Mouse (Mus musculus) heart, embryonic 10.5 days (tissue): ENCODE measurements around the gene Fgf3. TPM values are rescaled to one million over a fixed set of nuclear protein-coding genes. Genes with fewer than 3 reads are reported as not detected.

Source experiments
- DNase-seq: peaks from one replicate; pipeline ENCODE4 v3.0.0-alpha.2; 2017; ENCODE audit warnings: low spot score
- H3K27ac ChIP-seq: fragments of 300-500 bp; sonication (generic); 2 replicates; pipeline ENCODE4 v1.5.1; 2016; ENCODE audit warnings: mild to moderate bottlenecking
- H3K27me3 ChIP-seq: fragments of 300-500 bp; sonication (generic); 2 replicates; pipeline ENCODE4 v1.6.1; 2016; ENCODE audit warnings: mild to moderate bottlenecking; ENCODE audit not compliant: poor library complexity, insufficient read depth, severe bottlenecking
- H3K36me3 ChIP-seq: fragments of 300-500 bp; sonication (generic); 2 replicates; pipeline ENCODE4 v1.6.1; 2016; ENCODE audit warnings: mild to moderate bottlenecking, moderate library complexity
- H3K4me1 ChIP-seq: fragments of 300-500 bp; sonication (generic); 2 replicates; pipeline ENCODE4 v1.6.1; 2016; ENCODE audit warnings: mild to moderate bottlenecking
- H3K4me3 ChIP-seq: fragments of 300-500 bp; sonication (generic); 2 replicates; pipeline ENCODE4 v1.5.1; 2016; ENCODE audit warnings: mild to moderate bottlenecking, moderate library complexity
- H3K9me3 ChIP-seq: fragments of 300-500 bp; sonication (generic); 2 replicates; pipeline ENCODE4 v1.6.1; 2016; ENCODE audit warnings: mild to moderate bottlenecking, moderate library complexity
- WGBS: fragments of 180-500 bp; shearing (Covaris S2); methylation state at CpG from one replicate; pipeline ENCODE4 v1.1.7; 2016; 5-methylcytosine and 5-hydroxymethylcytosine counted together
- polyA plus RNA-seq: library from polyadenylated mRNA; unstranded; fragments of >200 nt; fragmentation: Nextera tagmentation; extraction: Ambion mirVana; gene quantifications from 2 replicates; pipeline ENCODE4 v1.2.1, GENCODE M21; 2016

Gene Fgf3
- polyA plus RNA-seq, 1 experiment from 2014 or later = 0.88 TPM

DNA sequence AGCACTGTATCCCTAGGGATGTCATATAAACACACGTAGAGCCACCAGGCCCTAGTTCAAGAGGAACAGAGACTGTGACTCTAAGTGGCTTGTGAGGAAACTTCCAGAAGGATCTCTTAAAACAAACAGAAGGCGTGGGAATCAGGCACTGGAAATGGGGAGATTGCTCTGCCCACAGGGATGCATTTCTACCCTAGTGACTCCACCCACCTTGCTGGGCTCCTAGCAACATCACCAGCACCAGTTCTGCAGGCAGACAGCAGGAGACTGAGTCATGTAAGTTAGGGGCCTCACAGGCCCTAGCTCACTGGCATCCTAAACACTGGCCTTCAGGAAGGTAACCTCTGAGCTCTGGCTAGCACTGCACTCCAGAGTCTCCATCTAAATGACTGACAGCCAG lies 54.0 kb downstream of the Fgf3 start:
- H3K9me3 ChIP-seq = no peaks in the 10 kb centered on the region
- WGBS = 67% methylated on average over 2 of the region's 2 CpGs

DNA sequence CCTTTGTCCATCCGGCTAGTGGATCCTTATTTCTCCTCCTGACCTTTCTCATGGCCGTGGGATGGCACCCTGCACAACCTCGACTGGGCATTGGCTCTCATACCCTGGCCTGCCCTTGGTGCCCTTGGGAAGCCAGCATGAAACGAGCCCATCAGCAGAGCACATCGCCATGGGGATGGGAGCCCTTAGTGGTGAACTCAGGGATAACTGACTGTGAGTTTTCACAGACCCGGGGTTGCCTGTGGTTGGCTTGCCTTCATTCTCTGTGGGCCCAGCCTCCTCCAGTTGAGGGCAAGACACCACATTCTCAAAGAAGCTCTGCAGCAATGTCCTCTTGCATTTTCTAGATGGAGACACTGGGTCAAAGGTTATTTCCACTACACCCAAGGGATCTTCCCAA lies 54.4 kb downstream of the Fgf3 start:
- Histone ChIP-seq H3K4me1 (peaks cover 32% of the 10 kb centered on the region), H3K27me3 (peaks cover 86% of the 10 kb centered on the region), H3K27ac (no peak overlapping the region), H3K9me3 (no peaks in the 10 kb centered on the region), H3K36me3 (no peaks in the 10 kb centered on the region), H3K4me3 (no peak overlapping the region)
- DNase-seq = no peak
- 56% methylated on average over 6 of the region's 6 CpGs for WGBS

More for the DNA sequence above, 54.0 kb downstream of the Fgf3 start:
- no peak for DNase-seq
- no peak overlapping the region for H3K4me3 ChIP-seq
- peaks cover 27% of the 10 kb centered on the region for H3K4me1 ChIP-seq
- H3K36me3 ChIP-seq = no peaks in the 10 kb centered on the region
- H3K27ac ChIP-seq = no peak overlapping the region
- H3K27me3 ChIP-seq = peaks cover 82% of the 10 kb centered on the region

Other genes starting within 250 kb of the Fgf3 start
- 18.1 and 18.3 TPM in 2 replicates for gene Ano1, start 86.1 kb upstream of the Fgf3 start, polyA plus RNA-seq
- 0.34 TPM in 1 of 2 replicates, not detected in the other for gene Fgf4, start 9.3 kb downstream of the Fgf3 start, polyA plus RNA-seq
- 0.41 and 1.5 TPM in 2 replicates for gene Fgf15, start 58.4 kb downstream of the Fgf3 start, polyA plus RNA-seq
- 23.3 and 26.0 TPM in 2 replicates for gene LTO1, start 77.0 kb downstream of the Fgf3 start, polyA plus RNA-seq
- 92.1 and 96.5 TPM in 2 replicates for gene Ccnd1, start 101.8 kb downstream of the Fgf3 start, polyA plus RNA-seq